Mouse (Mus musculus) forebrain, embryonic 11.5 days (tissue): ENCODE measurements around the gene Polg. TPM values are rescaled to one million over a fixed set of nuclear protein-coding genes. Genes with fewer than 3 reads are reported as not detected.

Experiments used
- ATAC-seq: fragments of 200-750 bp; cut with Nextera tagmentation; replicated peaks from 2 replicates; pipeline ENCODE4 v1.8.0; 2017; ENCODE audit warnings: moderate TSS enrichment; ENCODE audit not compliant: low FRiP score
- DNase-seq: peaks from one replicate; pipeline ENCODE4 v3.0.0-alpha.2; 2017; ENCODE audit warnings: low spot score
- H3K27ac ChIP-seq: fragments of 300-500 bp; sonication (generic); 2 replicates; pipeline ENCODE4 v1.5.1; 2014; ENCODE audit warnings: low read depth, low read length
- H3K27me3 ChIP-seq: fragments of 300-500 bp; sonication (generic); 2 replicates; pipeline ENCODE4 v1.6.1; 2014; ENCODE audit warnings: mild to moderate bottlenecking, low read length, mixed read lengths; ENCODE audit not compliant: control insufficient read depth, insufficient read depth
- H3K36me3 ChIP-seq: fragments of 300-500 bp; sonication (generic); 2 replicates; pipeline ENCODE4 v1.6.1; 2014; ENCODE audit warnings: mild to moderate bottlenecking, low read length, moderate library complexity, mixed read lengths; ENCODE audit not compliant: control insufficient read depth, insufficient read depth
- H3K4me1 ChIP-seq: fragments of 300-500 bp; sonication (generic); replicated peaks from 2 replicates; pipeline ENCODE4 v1.6.1; 2014; ENCODE audit warnings: low read length, mixed read lengths; ENCODE audit not compliant: control insufficient read depth, insufficient read depth
- H3K4me2 ChIP-seq: fragments of 300-500 bp; sonication (generic); 2 replicates; pipeline ENCODE4 v1.6.1; 2014; ENCODE audit warnings: low read depth, mild to moderate bottlenecking, low read length, moderate library complexity, mixed read lengths; ENCODE audit not compliant: severe bottlenecking
- H3K4me3 ChIP-seq: fragments of 300-500 bp; sonication (generic); 2 replicates; pipeline ENCODE4 v1.5.1; 2014; ENCODE audit warnings: low read depth, low read length
- H3K9ac ChIP-seq: fragments of 300-500 bp; sonication (generic); 2 replicates; pipeline ENCODE4 v1.6.1; 2014; ENCODE audit warnings: low read length
- H3K9me3 ChIP-seq: fragments of 300-500 bp; sonication (generic); 2 replicates; pipeline ENCODE4 v1.6.1; 2016; ENCODE audit warnings: low read length, mixed read lengths; ENCODE audit not compliant: control insufficient read depth
- WGBS: fragments of 180-500 bp; shearing (Covaris S2); extraction: QIAGEN DNeasy Blood & Tissue Kit; methylation state at CpG from one replicate; pipeline ENCODE4 v1.1.7; 2014; 5-methylcytosine and 5-hydroxymethylcytosine counted together
- polyA plus RNA-seq: library from polyadenylated mRNA; unstranded; fragments of >200 nt; fragmentation: Nextera tagmentation; extraction: Ambion mirVana; gene quantifications from 2 replicates; pipeline ENCODE4 v1.2.1, GENCODE M21; 2014

The Polg gene
- polyA plus RNA-seq, 1 experiment from 2014 or later: 48.5 TPM

DNA sequence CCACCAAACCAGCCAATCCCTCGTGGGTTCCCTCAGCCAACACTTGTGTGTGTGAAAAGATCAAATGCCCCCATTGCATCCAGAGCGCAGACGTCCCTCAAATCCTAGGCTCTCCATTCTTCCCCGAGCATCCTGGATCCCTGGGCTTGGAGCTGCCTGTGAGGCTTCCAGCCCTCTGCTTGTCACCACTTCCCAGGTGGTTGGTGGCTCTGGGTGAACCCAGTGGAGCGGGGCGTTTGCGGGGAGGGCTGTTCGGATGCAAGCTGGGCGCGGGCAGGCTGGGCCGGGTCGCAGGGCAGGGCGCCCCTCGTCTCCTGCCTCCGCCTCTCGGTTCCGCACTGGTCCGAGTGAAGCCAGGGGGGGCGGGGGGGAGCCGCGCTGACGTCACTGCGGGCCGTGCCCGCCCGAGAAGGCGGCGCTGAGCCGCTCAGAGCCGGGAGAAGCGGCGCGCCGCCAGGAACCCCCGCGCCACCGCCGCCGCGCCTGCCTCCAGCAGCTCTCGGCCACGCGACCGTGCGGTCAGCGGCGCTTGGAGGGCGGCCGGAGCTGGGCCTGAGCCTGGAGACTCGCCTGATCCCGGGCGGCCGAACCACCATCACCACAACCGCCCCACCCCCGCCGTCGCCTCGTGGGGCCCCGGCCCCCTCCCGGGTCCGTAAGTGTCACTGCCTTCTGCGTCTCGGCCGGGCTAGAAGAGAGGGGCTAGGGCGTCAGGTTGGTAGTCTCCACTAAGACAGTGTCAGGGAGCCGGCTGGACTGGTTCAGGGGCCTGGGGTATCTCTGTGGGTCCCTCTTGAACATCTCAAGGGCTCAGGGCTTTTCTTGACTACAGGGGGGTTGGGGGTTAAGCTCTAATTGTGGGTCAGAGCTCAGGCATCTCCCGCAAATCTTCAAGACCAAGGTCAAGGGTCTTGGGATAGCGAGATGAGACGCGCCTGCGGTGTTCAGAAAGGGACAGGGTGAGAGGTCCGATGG lies 33.7 kb upstream of the Polg start:
- under 1% methylated on average over 52 of the region's 72 CpGs for WGBS
- peaks cover 16% of the 10 kb centered on the region for H3K4me1 ChIP-seq

DNA sequence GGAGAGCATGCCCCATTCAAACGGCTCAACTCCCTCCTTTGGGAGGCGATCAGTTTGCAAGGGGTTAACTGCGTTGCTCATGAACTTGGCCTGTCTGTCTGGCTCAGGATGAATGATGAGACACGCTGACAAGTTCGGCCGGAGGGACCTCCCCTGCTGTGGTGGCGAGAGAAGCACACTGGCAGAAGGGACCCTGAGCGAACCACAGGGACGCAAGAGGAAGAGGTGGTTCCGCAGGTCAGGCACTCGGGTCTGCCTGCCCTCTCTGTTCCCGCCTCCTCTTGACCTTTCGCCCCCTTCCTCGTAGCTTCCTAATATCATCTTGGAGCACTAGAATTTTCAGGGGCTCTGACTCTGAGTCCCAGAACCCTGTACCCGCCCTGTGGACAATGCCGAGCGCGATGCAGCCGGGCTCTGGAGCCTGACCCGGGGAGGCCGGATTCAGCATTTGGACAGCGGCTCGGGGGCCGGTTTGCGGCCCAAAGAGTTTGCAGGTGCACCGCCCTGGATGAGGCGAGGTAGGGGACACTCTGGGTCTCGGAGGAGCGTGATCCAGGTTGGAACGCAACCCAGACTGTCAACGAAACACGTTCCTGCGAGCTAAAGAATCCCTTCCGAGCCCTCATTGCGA lies 32.9 kb upstream of the Polg start:
- peak overlapping the region; percentile 98 for H3K9ac ChIP-seq
- WGBS: under 1% methylated on average over 35 of the region's 35 CpGs
- no peaks in the 10 kb centered on the region for H3K9me3 ChIP-seq
- peak overlapping the region; percentile 72 for H3K4me2 ChIP-seq
- H3K27me3 ChIP-seq: peaks cover 26% of the 10 kb centered on the region
- H3K4me1 ChIP-seq: peaks cover 16% of the 10 kb centered on the region
- ATAC-seq (peak; percentile 17), DNase-seq (peak; percentile 88)
- peak overlapping the region; percentile 76 for H3K4me3 ChIP-seq
- H3K36me3 ChIP-seq: no peaks in the 10 kb centered on the region; the same call in 1 of the 2 replicates
- H3K27ac ChIP-seq: peak overlapping the region; percentile 99

More for the DNA sequence above, 33.7 kb upstream of the Polg start:
- peak overlapping the region; percentile 72 for H3K4me2 ChIP-seq
- peak overlapping the region; percentile 76 for H3K4me3 ChIP-seq
- H3K9ac ChIP-seq: peak overlapping the region; percentile 98
- H3K27me3 ChIP-seq: peaks cover 26% of the 10 kb centered on the region
- ATAC-seq (peak; percentile 61), DNase-seq (peak; percentile 94)
- peak overlapping the region; percentile 99 for H3K27ac ChIP-seq
- no peaks in the 10 kb centered on the region; the same call in 1 of the 2 replicates for H3K36me3 ChIP-seq
- H3K9me3 ChIP-seq: no peaks in the 10 kb centered on the region

DNA sequence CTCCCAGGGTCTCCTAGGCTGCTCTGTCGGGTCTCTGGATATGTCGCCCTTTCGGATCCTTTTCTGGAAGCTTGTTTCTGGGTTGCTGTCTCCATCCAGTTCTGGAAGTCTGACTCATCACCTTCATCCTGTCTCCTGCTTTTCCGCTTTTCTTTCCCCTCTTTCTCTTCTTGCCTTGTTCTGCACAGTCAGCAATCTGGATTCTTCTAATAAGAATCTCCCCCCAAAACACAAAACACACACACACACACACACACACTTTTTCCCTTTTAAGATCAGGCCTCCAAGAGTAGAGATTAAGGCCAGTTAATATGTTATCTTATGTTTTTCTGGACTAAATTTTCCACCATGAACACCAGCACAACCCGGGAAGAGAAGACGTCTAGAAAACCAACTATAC lies 32.2 kb upstream of the Polg start:
- 5% methylated on average over 6 of the region's 6 CpGs for WGBS
- Histone ChIP-seq H3K9me3 (no peaks in the 10 kb centered on the region), H3K4me3 (peak overlapping the region; percentile 76), H3K36me3 (no peaks in the 10 kb centered on the region; the same call in 1 of the 2 replicates), H3K27ac (peak overlapping the region; percentile 99), H3K9ac (peak overlapping the region; percentile 98), H3K27me3 (peaks cover 23% of the 10 kb centered on the region), H3K4me2 (peak overlapping the region; percentile 72), H3K4me1 (peaks cover 16% of the 10 kb centered on the region)
- no peak for ATAC-seq
- no peak for DNase-seq

DNA sequence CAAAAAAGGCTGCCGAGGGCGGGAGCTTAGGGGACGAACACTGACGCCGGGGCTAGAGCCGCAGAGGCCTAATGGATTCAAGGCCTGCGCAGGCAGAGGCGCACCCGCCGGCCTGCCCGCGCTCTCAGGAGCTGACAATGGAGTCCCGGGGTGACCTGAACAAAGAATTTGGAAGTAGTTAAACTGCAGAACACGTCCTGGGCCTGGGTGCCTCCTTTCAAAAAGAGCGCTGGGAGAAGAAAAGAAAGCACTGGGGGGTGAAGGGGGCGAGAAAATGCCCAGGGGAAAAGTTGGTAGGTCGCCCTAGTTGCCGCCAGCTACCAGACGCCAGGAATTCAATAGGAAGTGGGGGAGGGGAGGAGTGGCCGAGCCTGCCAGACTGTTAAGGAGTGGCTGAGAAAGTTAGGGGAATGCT lies 31.5 kb upstream of the Polg start:
- WGBS: under 1% methylated on average over 20 of the region's 20 CpGs
- Histone ChIP-seq H3K27ac (peak overlapping the region; percentile 99), H3K4me2 (peak overlapping the region; percentile 72), H3K9me3 (no peaks in the 10 kb centered on the region), H3K4me1 (peaks cover 16% of the 10 kb centered on the region), H3K36me3 (no peaks in the 10 kb centered on the region; the same call in 1 of the 2 replicates), H3K9ac (peak overlapping the region; percentile 98), H3K27me3 (peaks cover 20% of the 10 kb centered on the region), H3K4me3 (0 out of 2 replicates have a peak overlapping the region, but pooled peaks have one; percentile 76)
- DNase-seq: peak; percentile 90
- ATAC-seq: peak; percentile 56

DNA sequence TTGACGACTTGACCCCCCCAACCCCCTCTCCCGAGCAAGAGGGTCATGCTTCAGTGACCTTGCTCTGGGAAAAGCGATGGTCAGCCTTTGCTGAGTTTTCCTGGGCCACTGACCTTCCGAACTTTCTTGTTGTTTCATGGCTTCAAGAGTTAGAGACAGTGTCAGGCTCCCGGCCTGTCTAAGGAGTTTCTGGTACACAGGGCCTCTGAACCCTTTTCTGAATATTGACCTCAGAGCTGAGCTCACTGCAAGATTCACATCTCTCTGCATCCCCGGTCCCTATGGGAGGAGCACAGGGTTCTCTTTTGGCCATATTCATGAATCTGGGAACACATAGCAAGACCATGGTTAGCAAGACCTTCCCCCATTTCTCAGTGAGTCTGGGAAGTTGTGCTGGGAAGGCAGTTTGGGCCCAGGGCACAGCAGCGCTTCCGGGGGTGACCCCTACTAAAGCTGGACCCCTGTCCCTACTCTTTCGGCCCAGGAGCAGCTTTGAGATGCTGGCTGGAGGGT lies 30.7 kb upstream of the Polg start:
- Histone ChIP-seq H3K27me3 (peaks cover 13% of the 10 kb centered on the region), H3K4me2 (peak overlapping the region; percentile 72), H3K27ac (peak overlapping the region; percentile 99), H3K4me1 (peaks cover 13% of the 10 kb centered on the region), H3K36me3 (no peaks in the 10 kb centered on the region), H3K4me3 (peak overlapping the region; percentile 22), H3K9me3 (no peaks in the 10 kb centered on the region), H3K9ac (peak overlapping the region; percentile 98)
- DNase-seq (peak; percentile 56), ATAC-seq (no peak)
- 3% methylated on average over 9 of the region's 9 CpGs for WGBS

DNA sequence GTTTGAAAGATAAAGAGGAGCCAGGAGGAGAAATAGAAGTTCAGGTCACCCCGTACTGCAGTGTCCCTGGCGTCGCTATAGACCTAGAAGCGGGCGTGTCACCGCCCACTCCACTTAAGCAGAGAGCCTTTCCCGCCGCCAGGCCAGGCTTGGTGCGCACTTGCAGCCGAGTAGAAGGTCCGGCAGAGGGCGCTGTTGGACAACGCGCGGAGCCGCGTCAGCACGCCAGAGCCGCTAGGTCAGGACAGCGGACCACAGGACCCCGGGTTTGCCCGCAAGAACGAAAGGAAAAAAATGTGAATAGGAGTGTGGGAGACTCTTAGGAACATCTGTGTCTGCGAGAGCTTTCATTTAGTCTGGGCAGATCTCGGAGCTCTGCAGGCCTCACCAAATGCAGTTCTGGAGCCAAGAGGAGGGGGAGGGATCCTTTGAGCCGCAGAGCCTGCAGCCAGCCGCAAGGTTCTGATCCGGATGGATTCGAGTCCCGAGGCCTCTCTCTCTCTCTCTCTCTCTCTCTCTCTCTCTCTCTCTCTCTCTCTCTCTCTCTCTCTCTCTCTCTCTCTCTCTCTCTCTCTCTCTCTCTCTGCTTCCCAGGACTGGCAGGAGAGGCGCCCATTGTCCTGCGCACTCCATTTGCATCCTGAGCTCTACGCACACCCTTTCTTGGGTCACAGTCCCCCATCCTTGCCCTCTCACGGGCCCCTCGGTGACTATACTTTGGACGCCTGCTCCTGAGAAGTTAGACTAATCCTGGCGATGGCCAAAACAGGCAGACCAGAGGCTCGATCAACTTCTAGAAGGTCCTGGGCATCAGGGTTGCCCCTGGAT lies 30.0 kb upstream of the Polg start:
- Histone ChIP-seq H3K9ac (peak overlapping the region; percentile 98), H3K9me3 (no peaks in the 10 kb centered on the region), H3K27ac (peak overlapping the region; percentile 99), H3K36me3 (no peaks in the 10 kb centered on the region), H3K4me2 (peak overlapping the region; percentile 72), H3K4me3 (peak overlapping the region; percentile 22), H3K4me1 (peaks cover 13% of the 10 kb centered on the region), H3K27me3 (peaks cover 11% of the 10 kb centered on the region)
- ATAC-seq (peak; percentile 65), DNase-seq (peak; percentile 98)
- WGBS: under 1% methylated on average over 37 of the region's 38 CpGs

DNA sequence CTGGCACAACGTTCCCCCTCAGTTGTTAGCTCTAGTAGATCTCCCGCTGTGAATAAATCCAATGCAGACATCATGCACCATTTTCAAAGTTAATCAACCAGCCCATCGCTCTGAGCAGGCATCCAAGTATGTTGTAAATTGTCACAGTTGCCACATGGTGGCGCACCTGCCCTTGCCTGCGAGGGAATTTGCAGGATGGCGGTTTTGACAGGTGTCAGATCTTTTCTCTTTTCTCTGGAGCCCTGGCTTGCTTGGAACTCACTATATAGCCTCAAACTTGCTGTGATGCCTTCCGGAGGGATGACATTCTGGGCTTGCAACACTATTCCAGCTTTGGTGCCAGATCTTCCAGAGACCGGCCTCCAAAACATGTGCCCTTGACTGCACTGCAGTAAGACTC lies 27.8 kb upstream of the Polg start:
- no peak overlapping the region for H3K27ac ChIP-seq
- peaks cover 5% of the 10 kb centered on the region; the same call in 1 of the 2 replicates for H3K27me3 ChIP-seq

DNA sequence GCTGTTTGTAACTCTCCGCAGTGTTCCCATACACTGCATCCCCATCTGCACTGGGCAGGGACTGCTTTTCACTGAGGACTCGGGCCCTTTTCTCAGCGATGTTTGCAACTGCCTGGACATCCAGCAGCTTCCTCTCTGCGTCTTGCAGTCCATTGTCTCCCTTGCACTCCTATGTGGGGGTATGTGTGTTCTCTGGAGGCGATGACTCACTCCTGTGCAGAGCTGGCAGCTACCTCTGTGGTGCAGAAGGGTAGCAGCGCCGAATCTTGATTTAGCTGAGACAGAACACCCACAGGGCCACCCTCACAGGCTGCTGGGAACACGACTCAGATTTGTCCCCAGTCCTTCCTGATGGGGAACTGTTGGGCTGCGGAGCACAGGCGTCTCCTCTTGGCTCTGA lies 20.4 kb upstream of the Polg start:
- no peaks in the 10 kb centered on the region for H3K36me3 ChIP-seq
- WGBS: 66% methylated on average over 10 of the region's 10 CpGs

More for the DNA sequence above, 27.8 kb upstream of the Polg start:
- peaks cover 13% of the 10 kb centered on the region for H3K4me1 ChIP-seq
- no peaks in the 10 kb centered on the region for H3K36me3 ChIP-seq
- H3K4me3 ChIP-seq: no peak overlapping the region
- no peak overlapping the region for H3K9ac ChIP-seq
- no peak overlapping the region for H3K4me2 ChIP-seq
- ATAC-seq (no peak), DNase-seq (peak; percentile 86)
- 6% methylated on average over 8 of the region's 8 CpGs for WGBS
- H3K9me3 ChIP-seq: no peaks in the 10 kb centered on the region

More for the DNA sequence above, 20.4 kb upstream of the Polg start:
- no peaks in the 10 kb centered on the region for H3K4me1 ChIP-seq
- no peak overlapping the region for H3K27ac ChIP-seq
- DNase-seq (no peak), ATAC-seq (no peak)
- H3K9ac ChIP-seq: no peak overlapping the region
- H3K4me3 ChIP-seq: no peak overlapping the region
- H3K27me3 ChIP-seq: no peaks in the 10 kb centered on the region
- no peaks in the 10 kb centered on the region for H3K9me3 ChIP-seq
- no peak overlapping the region for H3K4me2 ChIP-seq
